In the genomic region with DNA sequence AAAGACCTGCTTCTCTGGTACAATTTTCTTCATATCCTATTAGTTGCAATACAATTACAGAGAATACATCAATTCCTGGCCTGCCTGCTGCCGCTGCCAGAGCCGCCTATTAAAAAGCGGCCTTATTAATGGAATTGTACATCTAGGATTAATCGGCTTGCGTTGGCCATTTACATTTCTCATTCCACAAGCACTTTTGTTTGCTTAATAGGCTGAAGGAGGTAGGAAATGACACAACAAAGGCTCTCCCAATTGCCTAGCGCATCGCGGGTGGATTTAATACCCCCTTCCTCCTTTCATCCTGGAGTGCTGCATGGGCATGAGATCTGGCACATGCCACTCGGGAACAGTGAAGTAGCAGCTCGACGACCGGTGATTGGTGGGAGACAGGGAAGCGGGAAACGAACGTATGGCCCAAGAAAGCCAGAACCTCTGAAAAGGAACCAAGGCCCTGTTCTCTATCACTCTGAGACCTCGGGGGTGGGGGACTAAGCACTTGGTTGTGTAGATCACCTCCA, we compare ENCODE assay signal across 31 mouse cellular contexts. TPM values are rescaled to one million over a fixed set of nuclear protein-coding genes. Genes with fewer than 3 reads are reported as not detected.
A peak's percentile ranks its signal among the peaks of the same experiment; 100 is the strongest.
DNase-seq lines count a peak whose midpoint lies in the region; ATAC-seq and TF ChIP-seq lines count a peak whose summit lies in the region.
"Had no signal": no experiment of that assay in that cellular context is flagged by ENCODE, and none has a peak within 500 bp of the region (broad histone marks: within the 10 kb centered on the region; RNA-seq: fewer than 3 reads in every experiment).

No protein-coding gene starts in this region.

- no peaks in the 10 kb centered on the region for H3K36me3 ChIP-seq in hindbrain, embryonic 12.5 days
- no peaks in the 10 kb centered on the region for H3K36me3 ChIP-seq in hindbrain, embryonic 10.5 days
- no peaks in the 10 kb centered on the region for H3K36me3 ChIP-seq in midbrain, embryonic 14.5 days (ENCODE audit: control insufficient read depth, insufficient read depth, low read length)
- H3K36me3 ChIP-seq in midbrain, postnatal 0 days (ENCODE audit: insufficient read depth, low read length): no peaks in the 10 kb centered on the region
- no peaks in the 10 kb centered on the region for H3K36me3 ChIP-seq in midbrain, embryonic 16.5 days (ENCODE audit: control insufficient read depth, insufficient read depth, low read length)
- H3K36me3 ChIP-seq in neural tube, embryonic 15.5 days: 0 out of 2 replicates have a peak, but pooled peaks cover 3% of the 10 kb centered on the region
- H3K36me3 ChIP-seq: embryonic facial prominence, embryonic 10.5 days; embryonic facial prominence, embryonic 15.5 days; limb, embryonic 10.5 days; limb, embryonic 15.5 days; liver, embryonic 13.5 days; stomach, embryonic 15.5 days had no signal

- DNase-seq in hindbrain, embryonic 10.5 days (ENCODE audit: low spot score): no peak
- DNase-seq in midbrain, embryonic 14.5 days: peak; percentile 65
- DNase-seq in midbrain, postnatal 0 days (ENCODE audit: low spot score): no peak
- DNase-seq: adrenal gland, adult 8-10 months; B cell, adult 2 months; cerebellum, adult 8-10 months; cerebellum, postnatal 25 days; gastrocnemius, postnatal 14 days; heart, postnatal 36 days; kidney, adult 11 months; kidney, postnatal 14 days; layer of hippocampus, adult 9-11 months; liver, embryonic 13.5 days; lung, adult 18-20 months; lung, postnatal 4 days; right cerebral cortex, postnatal 25 days had no signal

- H3K9ac ChIP-seq in hindbrain, embryonic 12.5 days: no peak overlapping the region
- H3K9ac ChIP-seq in midbrain, embryonic 14.5 days (replicated peaks; ENCODE audit: low read length): no peak overlapping the region
- no peak overlapping the region for H3K9ac ChIP-seq in midbrain, postnatal 0 days (replicated peaks; ENCODE audit: low read length, poor library complexity, severe bottlenecking)
- no peak overlapping the region for H3K9ac ChIP-seq in midbrain, embryonic 16.5 days (ENCODE audit: low read depth, low read length)
- no peak overlapping the region for H3K9ac ChIP-seq in neural tube, embryonic 15.5 days (replicated peaks)
- H3K9ac ChIP-seq: embryonic facial prominence, embryonic 15.5 days; limb, embryonic 15.5 days; liver, embryonic 13.5 days; stomach, embryonic 15.5 days had no signal

- 77% methylated on average over 16 of the region's 16 CpGs for WGBS in hindbrain, embryonic 12.5 days
- 91% methylated on average over 16 of the region's 16 CpGs for WGBS in hindbrain, embryonic 10.5 days
- 47% methylated on average over 16 of the region's 16 CpGs for WGBS in midbrain, embryonic 14.5 days
- 46% methylated on average over 16 of the region's 16 CpGs for WGBS in midbrain, postnatal 0 days
- 42% methylated on average over 16 of the region's 16 CpGs for WGBS in midbrain, embryonic 16.5 days
- WGBS in neural tube, embryonic 15.5 days: 50% methylated on average over 16 of the region's 16 CpGs

- no peak for ATAC-seq in hindbrain, embryonic 12.5 days (ENCODE audit: low FRiP score)
- ATAC-seq in midbrain, embryonic 14.5 days (ENCODE audit: low FRiP score, low TSS enrichment): no peak
- no peak for ATAC-seq in midbrain, postnatal 0 days (ENCODE audit: low FRiP score)
- ATAC-seq in midbrain, embryonic 16.5 days: no peak
- peak; percentile 49; the same call in 1 of the 2 replicates for ATAC-seq in neural tube, embryonic 15.5 days (ENCODE audit: low FRiP score)
- ATAC-seq: activated CD4-positive, CD25-positive, alpha-beta regulatory T cell, adult 4 months; inflammation-experienced regulatory T-cells, adult 6 months; lung, postnatal 0 days had no signal

- peaks cover 4% of the 10 kb centered on the region; the same call in 1 of the 2 replicates for H3K27me3 ChIP-seq in hindbrain, embryonic 12.5 days
- peaks cover 15% of the 10 kb centered on the region for H3K27me3 ChIP-seq in hindbrain, embryonic 10.5 days (ENCODE audit: insufficient read depth, poor library complexity, severe bottlenecking)
- H3K27me3 ChIP-seq in midbrain, embryonic 14.5 days (ENCODE audit: control insufficient read depth, insufficient read depth, low read length): no peaks in the 10 kb centered on the region
- H3K27me3 ChIP-seq in midbrain, postnatal 0 days (ENCODE audit: insufficient read depth, low read length): no peaks in the 10 kb centered on the region
- H3K27me3 ChIP-seq in midbrain, embryonic 16.5 days (ENCODE audit: control insufficient read depth, insufficient read depth, low read depth, low read length): no peaks in the 10 kb centered on the region
- H3K27me3 ChIP-seq in neural tube, embryonic 15.5 days (replicated peaks): no peaks in the 10 kb centered on the region
- H3K27me3 ChIP-seq: embryonic facial prominence, embryonic 15.5 days; liver, embryonic 13.5 days; megakaryocyte, embryonic 14.5 days; stomach, embryonic 15.5 days had no signal

- TF ChIP-seq CTCF in midbrain, postnatal 0 days (IDR thresholded peaks at IDR 0.05): no peak

- peaks cover 10% of the 10 kb centered on the region for H3K4me1 ChIP-seq in hindbrain, embryonic 12.5 days
- H3K4me1 ChIP-seq in hindbrain, embryonic 10.5 days (replicated peaks): peaks cover 12% of the 10 kb centered on the region
- peaks cover 33% of the 10 kb centered on the region for H3K4me1 ChIP-seq in midbrain, embryonic 14.5 days (ENCODE audit: control insufficient read depth, insufficient read depth, low read length)
- H3K4me1 ChIP-seq in midbrain, postnatal 0 days (ENCODE audit: insufficient read depth, low read length): peaks cover 11% of the 10 kb centered on the region; the same call in 1 of the 2 replicates
- peaks cover 28% of the 10 kb centered on the region for H3K4me1 ChIP-seq in midbrain, embryonic 16.5 days (ENCODE audit: control insufficient read depth, insufficient read depth, low read length)
- H3K4me1 ChIP-seq in neural tube, embryonic 15.5 days: peaks cover 29% of the 10 kb centered on the region
- H3K4me1 ChIP-seq: liver, embryonic 13.5 days; megakaryocyte, embryonic 14.5 days had no signal

- H3K4me2 ChIP-seq in hindbrain, embryonic 12.5 days (replicated peaks): no peak overlapping the region
- no peak overlapping the region for H3K4me2 ChIP-seq in midbrain, embryonic 14.5 days (ENCODE audit: low read length)
- no peak overlapping the region for H3K4me2 ChIP-seq in midbrain, postnatal 0 days (ENCODE audit: low read depth, low read length, poor library complexity, severe bottlenecking)
- no peak overlapping the region for H3K4me2 ChIP-seq in midbrain, embryonic 16.5 days (ENCODE audit: low read length)
- no peak overlapping the region for H3K4me2 ChIP-seq in neural tube, embryonic 15.5 days
- H3K4me2 ChIP-seq: embryonic facial prominence, embryonic 15.5 days; heart, embryonic 11.5 days; limb, embryonic 15.5 days; liver, embryonic 13.5 days; stomach, embryonic 15.5 days had no signal

- H3K9me3 ChIP-seq in hindbrain, embryonic 12.5 days (replicated peaks): no peaks in the 10 kb centered on the region
- H3K9me3 ChIP-seq in hindbrain, embryonic 10.5 days: no peaks in the 10 kb centered on the region
- no peaks in the 10 kb centered on the region for H3K9me3 ChIP-seq in midbrain, embryonic 14.5 days (ENCODE audit: control insufficient read depth, low read length)
- no peaks in the 10 kb centered on the region for H3K9me3 ChIP-seq in midbrain, postnatal 0 days (ENCODE audit: low read length)
- H3K9me3 ChIP-seq in midbrain, embryonic 16.5 days (replicated peaks; ENCODE audit: control insufficient read depth, low read length, poor library complexity, severe bottlenecking): no peaks in the 10 kb centered on the region
- H3K9me3 ChIP-seq in neural tube, embryonic 15.5 days (replicated peaks): no peaks in the 10 kb centered on the region
- H3K9me3 ChIP-seq: embryonic facial prominence, embryonic 10.5 days; embryonic facial prominence, embryonic 15.5 days; limb, embryonic 10.5 days; limb, embryonic 15.5 days; liver, embryonic 13.5 days; stomach, embryonic 15.5 days had no signal

- H3K27ac ChIP-seq in hindbrain, embryonic 12.5 days: peak overlapping the region; percentile 44; the same call in 1 of the 2 replicates
- H3K27ac ChIP-seq in hindbrain, embryonic 10.5 days: no peak overlapping the region
- 0 out of 2 replicates have a peak overlapping the region, but pooled peaks have one; percentile 41 for H3K27ac ChIP-seq in midbrain, embryonic 14.5 days (replicated peaks; ENCODE audit: low read depth, low read length)
- no peak overlapping the region for H3K27ac ChIP-seq in midbrain, postnatal 0 days (ENCODE audit: low read depth, low read length)
- H3K27ac ChIP-seq in midbrain, embryonic 16.5 days (ENCODE audit: low read length): 0 out of 2 replicates have a peak overlapping the region, but pooled peaks have one; percentile 24
- H3K27ac ChIP-seq in neural tube, embryonic 15.5 days (replicated peaks): peak overlapping the region; percentile 54
- H3K27ac ChIP-seq: embryonic facial prominence, embryonic 10.5 days; embryonic facial prominence, embryonic 15.5 days; limb, embryonic 10.5 days; limb, embryonic 15.5 days; liver, embryonic 13.5 days; stomach, embryonic 15.5 days had no signal

- no peak overlapping the region for H3K4me3 ChIP-seq in hindbrain, embryonic 12.5 days
- no peak overlapping the region for H3K4me3 ChIP-seq in hindbrain, embryonic 10.5 days
- H3K4me3 ChIP-seq in midbrain, embryonic 14.5 days (replicated peaks; ENCODE audit: low read depth, low read length): no peak overlapping the region
- H3K4me3 ChIP-seq in midbrain, postnatal 0 days (ENCODE audit: low read depth, low read length): no peak overlapping the region
- no peak overlapping the region for H3K4me3 ChIP-seq in midbrain, embryonic 16.5 days (ENCODE audit: low read depth, low read length)
- H3K4me3 ChIP-seq in neural tube, embryonic 15.5 days (replicated peaks): no peak overlapping the region
- H3K4me3 ChIP-seq: embryonic facial prominence, embryonic 10.5 days; embryonic facial prominence, embryonic 15.5 days; limb, embryonic 10.5 days; limb, embryonic 15.5 days; liver, embryonic 13.5 days; megakaryocyte, embryonic 14.5 days; stomach, embryonic 15.5 days had no signal

RNA-seq across cellular contexts. Expression of a gene that starts 23.4 kb away (rescaled TPM):
- polyA plus RNA-seq in hindbrain, embryonic 12.5 days (2016; fragmentation: Nextera tagmentation; extraction: Ambion mirVana): 61.3 and 62.8 TPM in 2 replicates
- polyA plus RNA-seq in hindbrain, embryonic 10.5 days (2016; fragmentation: Nextera tagmentation; extraction: Ambion mirVana): 10.8 and 12.1 TPM in 2 replicates
- polyA plus RNA-seq in midbrain, embryonic 14.5 days (2014; fragmentation: Nextera tagmentation; extraction: Ambion mirVana): 160 and 182 TPM in 2 replicates
- total RNA-seq in midbrain, postnatal 0 days (2014; rRNA removed): 230 and 244 TPM in 2 replicates
- polyA plus RNA-seq in midbrain, postnatal 0 days (2015; fragmentation: Nextera tagmentation; extraction: Ambion mirVana): 303 and 322 TPM in 2 replicates
- polyA plus RNA-seq in midbrain, embryonic 16.5 days (2015; fragmentation: Nextera tagmentation; extraction: Ambion mirVana): 259 and 267 TPM in 2 replicates
- 217 and 248 TPM in 2 replicates for polyA plus RNA-seq in neural tube, embryonic 15.5 days (2015; fragmentation: Nextera tagmentation; extraction: Ambion mirVana)
- total RNA-seq: granulocyte monocyte progenitor cell, adult 5-6 weeks; monocyte, adult 5-6 weeks had no signal
- polyA plus RNA-seq: activated CD4-positive, CD25-positive, alpha-beta regulatory T cell, adult 4 months; inflammation-experienced regulatory T-cells, adult 6 months had no signal

Comparison
In these comparisons a context has a peak if more than half of its experiments do, and no peak if none do; other contexts are left out.
1. H3K27ac ChIP-seq: peak in hindbrain, embryonic 12.5 days (single experiment), midbrain, embryonic 14.5 days (single experiment), midbrain, embryonic 16.5 days (single experiment) and neural tube, embryonic 15.5 days (single experiment); none in hindbrain, embryonic 10.5 days (single experiment) and midbrain, postnatal 0 days (single experiment).